Mouse (Mus musculus): ENCODE data around the gene Ppa1. TPM values are rescaled to one million over a fixed set of nuclear protein-coding genes. Genes with fewer than 3 reads are reported as not detected.

The Ppa1 gene
- polyA plus RNA-seq, 1 experiment from 2014 or later: 217 TPM

DNA sequence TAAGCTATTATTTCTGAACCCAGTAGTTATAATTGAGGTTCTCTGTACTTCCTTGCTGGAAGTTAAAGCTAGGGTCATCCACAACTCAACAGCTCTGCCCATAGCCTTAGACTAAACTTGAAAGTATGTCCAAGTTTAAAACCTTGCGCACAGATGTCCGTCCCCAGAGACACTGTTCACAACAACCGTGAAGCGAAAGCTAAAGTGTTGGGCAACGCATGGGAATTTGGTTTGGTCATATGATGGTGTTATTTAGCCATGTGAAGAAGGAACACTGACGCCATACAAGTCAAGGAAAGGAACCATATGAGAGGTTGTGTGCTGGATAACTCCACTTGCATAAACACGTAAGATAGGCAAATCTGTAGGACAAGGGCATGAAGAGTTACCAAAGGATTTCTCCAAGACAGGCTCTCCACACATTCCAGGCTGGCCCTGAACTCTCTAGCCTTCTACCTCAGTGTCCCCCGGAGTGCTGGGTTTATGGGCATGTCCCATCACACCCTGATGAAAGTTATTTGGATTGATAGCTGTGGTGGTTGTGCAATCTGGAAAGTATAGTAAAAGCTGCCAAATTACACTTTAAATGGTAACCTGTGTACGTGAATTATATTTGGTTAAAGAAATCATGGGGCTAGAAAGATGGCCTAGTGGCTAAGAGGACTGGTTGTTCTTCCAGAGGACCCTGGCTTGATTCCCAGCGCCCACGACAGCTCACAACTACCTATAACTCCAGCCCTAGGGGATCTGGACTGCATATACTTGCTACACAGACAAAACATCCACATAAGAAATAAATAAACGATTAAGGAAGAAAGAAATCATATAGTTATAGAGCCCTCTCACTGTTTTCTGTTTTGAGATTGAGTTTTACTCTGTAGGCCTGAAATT, 69.3 kb downstream of the Ppa1 start:
- Histone ChIP-seq H3K27ac (ENCODE audit: low read depth, low read length) (no peak overlapping the region), H3K27me3 (ENCODE audit: control insufficient read depth, insufficient read depth, low read length) (no peaks in the 10 kb centered on the region), H3K9me3 (ENCODE audit: control insufficient read depth, low read length) (no peaks in the 10 kb centered on the region), H3K4me1 (ENCODE audit: control insufficient read depth, insufficient read depth, low read length) (peaks cover 4% of the 10 kb centered on the region; the same call in 1 of the 2 replicates), H3K36me3 (ENCODE audit: control insufficient read depth, insufficient read depth, low read length) (no peaks in the 10 kb centered on the region), H3K9ac (ENCODE audit: low read depth, low read length) (no peak overlapping the region), H3K4me3 (ENCODE audit: low read length) (no peak overlapping the region), H3K4me2 (replicated peaks; ENCODE audit: low read depth, low read length) (no peak overlapping the region)
- 92% methylated on average over 12 of the region's 12 CpGs for WGBS
- no peak for ATAC-seq (ENCODE audit: low FRiP score, low TSS enrichment)

GRCm38 (mm10) chr10:61720331-61720730, 72.0 kb downstream of the Ppa1 start:
- no peak overlapping the region for H3K27ac ChIP-seq (ENCODE audit: low read depth, low read length)
- H3K9me3 ChIP-seq (ENCODE audit: control insufficient read depth, low read length): no peaks in the 10 kb centered on the region
- H3K27me3 ChIP-seq (ENCODE audit: control insufficient read depth, insufficient read depth, low read length): no peaks in the 10 kb centered on the region
- ATAC-seq (ENCODE audit: low FRiP score, low TSS enrichment): no peak
- H3K4me3 ChIP-seq (ENCODE audit: low read length): no peak overlapping the region
- H3K36me3 ChIP-seq (ENCODE audit: control insufficient read depth, insufficient read depth, low read length): no peaks in the 10 kb centered on the region
- H3K9ac ChIP-seq (ENCODE audit: low read depth, low read length): no peak overlapping the region
- 84% methylated on average over 7 of the region's 7 CpGs for WGBS
- no peak overlapping the region for H3K4me2 ChIP-seq (replicated peaks; ENCODE audit: low read depth, low read length)
- no peaks in the 10 kb centered on the region for H3K4me1 ChIP-seq (ENCODE audit: control insufficient read depth, insufficient read depth, low read length)

DNA sequence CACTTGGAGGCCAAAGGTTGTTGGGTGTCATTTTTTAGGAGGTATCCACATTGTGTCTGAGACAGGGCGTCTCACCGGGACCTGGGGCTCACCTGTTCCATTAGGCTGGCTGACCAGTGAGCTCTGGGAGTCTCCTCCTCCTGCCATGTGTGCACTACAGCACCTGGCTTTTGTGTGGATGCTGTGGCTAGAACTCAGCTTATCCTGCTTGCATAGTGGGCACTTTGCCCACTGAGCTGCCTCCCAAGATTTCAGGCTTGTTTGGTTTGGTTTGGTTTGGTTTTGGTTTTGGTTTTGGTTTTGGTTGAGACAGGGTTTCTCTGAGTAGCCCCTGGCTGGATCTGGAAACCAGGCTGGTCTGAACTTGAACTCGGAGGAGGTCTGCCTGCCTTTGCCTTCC, 73.9 kb downstream of the Ppa1 start:
- Histone ChIP-seq H3K36me3 (ENCODE audit: control insufficient read depth, insufficient read depth, low read length) (no peaks in the 10 kb centered on the region; the same call in 1 of the 2 replicates), H3K4me3 (ENCODE audit: low read length) (no peak overlapping the region), H3K27ac (ENCODE audit: low read depth, low read length) (no peak overlapping the region), H3K9me3 (ENCODE audit: control insufficient read depth, low read length) (no peaks in the 10 kb centered on the region), H3K9ac (ENCODE audit: low read depth, low read length) (no peak overlapping the region), H3K4me1 (ENCODE audit: control insufficient read depth, insufficient read depth, low read length) (no peaks in the 10 kb centered on the region), H3K27me3 (ENCODE audit: control insufficient read depth, insufficient read depth, low read length) (no peaks in the 10 kb centered on the region), H3K4me2 (replicated peaks; ENCODE audit: low read depth, low read length) (no peak overlapping the region)
- ATAC-seq (ENCODE audit: low FRiP score, low TSS enrichment): no peak
- WGBS: 86% methylated on average over 3 of the region's 3 CpGs

DNA sequence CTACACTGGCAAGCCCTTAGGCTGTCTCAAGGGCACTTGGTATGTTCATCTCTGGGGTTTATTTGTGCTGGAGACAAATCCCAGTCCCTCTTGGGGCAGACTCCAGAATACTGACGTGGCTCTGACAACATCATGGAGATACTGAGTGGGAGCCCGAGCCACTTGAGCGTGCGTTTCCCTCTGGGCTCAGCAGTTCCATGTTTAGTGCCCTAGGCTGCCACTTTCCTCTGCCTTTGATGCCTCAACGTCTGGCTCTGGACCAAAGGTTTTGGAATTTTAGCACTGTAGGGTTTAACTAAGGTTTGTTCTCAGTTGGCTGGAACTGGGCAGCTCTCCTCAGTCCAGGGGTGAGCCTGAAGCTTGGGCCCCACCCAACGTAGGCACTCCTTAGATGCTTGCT, 74.9 kb downstream of the Ppa1 start:
- Histone ChIP-seq H3K9ac (ENCODE audit: low read depth, low read length) (no peak overlapping the region), H3K9me3 (ENCODE audit: control insufficient read depth, low read length) (no peaks in the 10 kb centered on the region), H3K4me2 (replicated peaks; ENCODE audit: low read depth, low read length) (no peak overlapping the region), H3K4me1 (ENCODE audit: control insufficient read depth, insufficient read depth, low read length) (no peaks in the 10 kb centered on the region), H3K27me3 (ENCODE audit: control insufficient read depth, insufficient read depth, low read length) (no peaks in the 10 kb centered on the region), H3K36me3 (ENCODE audit: control insufficient read depth, insufficient read depth, low read length) (no peaks in the 10 kb centered on the region; the same call in 1 of the 2 replicates), H3K27ac (ENCODE audit: low read depth, low read length) (no peak overlapping the region), H3K4me3 (ENCODE audit: low read length) (no peak overlapping the region)
- 58% methylated on average over 6 of the region's 6 CpGs for WGBS
- no peak for ATAC-seq (ENCODE audit: low FRiP score, low TSS enrichment)

Other genes with a start within 250 kb of the Ppa1 start
- 0.30 and 0.44 TPM in 2 replicates for gene Nodal, start 230.6 kb upstream of the Ppa1 start, polyA plus RNA-seq (2014; fragmentation: Nextera tagmentation; extraction: Ambion mirVana)
- 54.4 and 61.9 TPM in 2 replicates for gene Eif4ebp2, start 195.9 kb upstream of the Ppa1 start, polyA plus RNA-seq (2014; fragmentation: Nextera tagmentation; extraction: Ambion mirVana)
- gene Lrrc20, start 172.8 kb upstream of the Ppa1 start, polyA plus RNA-seq (2014; fragmentation: Nextera tagmentation; extraction: Ambion mirVana): 6.3 and 9.0 TPM in 2 replicates
- 0.27 TPM in 1 of 2 replicates, not detected in the other for gene Npffr1, start 53.1 kb upstream of the Ppa1 start, polyA plus RNA-seq (2014; fragmentation: Nextera tagmentation; extraction: Ambion mirVana)
- 161 and 246 TPM in 2 replicates for gene Sar1a, start 31.7 kb downstream of the Ppa1 start, polyA plus RNA-seq (2014; fragmentation: Nextera tagmentation; extraction: Ambion mirVana)
- 28.8 and 40.3 TPM in 2 replicates for gene Tysnd1, start 47.0 kb downstream of the Ppa1 start, polyA plus RNA-seq (2014; fragmentation: Nextera tagmentation; extraction: Ambion mirVana)
- gene Aifm2, start 66.7 kb downstream of the Ppa1 start, polyA plus RNA-seq (2014; fragmentation: Nextera tagmentation; extraction: Ambion mirVana): 10.1 and 15.1 TPM in 2 replicates
- gene H2afy2, start 135.6 kb downstream of the Ppa1 start, polyA plus RNA-seq (2014; fragmentation: Nextera tagmentation; extraction: Ambion mirVana): 118 and 130 TPM in 2 replicates